Mouse (Mus musculus): ENCODE data around the gene Gm49320.
A peak's percentile ranks its signal among the peaks of the same experiment; 100 is the strongest.
"Not testable (repeated sequence)": the region's sequence is repeated elsewhere in the genome, so short reads cannot be mapped to it uniquely, and the experiment has no call there.

Gm49320 gene

GRCm38 (mm10) chr8:4226739-4227347 is 11.8 kb upstream of the Gm49320 start, which contains the start of gene Lrrc8e:
Lrrc8e (plus strand) TSS chr8:4226827.
- DNase-seq (ENCODE audit: low read depth, low spot score): no peak

DNA sequence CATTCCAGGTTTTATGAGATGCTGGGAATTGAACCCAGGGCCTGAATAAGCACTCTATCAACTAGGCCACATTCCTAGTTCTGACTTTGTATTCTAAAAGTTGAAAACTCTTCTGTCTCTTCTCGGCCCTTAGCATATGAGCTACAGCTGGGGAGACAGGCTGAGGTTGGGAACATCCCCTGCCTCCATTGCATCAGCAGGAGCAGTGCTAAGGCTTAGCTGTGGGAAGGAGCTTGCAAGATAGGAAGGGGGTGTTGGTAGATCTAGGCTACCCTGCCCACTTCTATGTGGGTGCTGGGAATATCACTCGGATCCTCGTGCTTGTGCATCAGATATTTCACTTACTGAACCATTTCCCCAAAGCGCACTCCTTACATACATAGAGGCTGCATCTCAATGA is 10.7 kb upstream of the Gm49320 start:
- no peak for DNase-seq (ENCODE audit: low read depth, low spot score)

DNA sequence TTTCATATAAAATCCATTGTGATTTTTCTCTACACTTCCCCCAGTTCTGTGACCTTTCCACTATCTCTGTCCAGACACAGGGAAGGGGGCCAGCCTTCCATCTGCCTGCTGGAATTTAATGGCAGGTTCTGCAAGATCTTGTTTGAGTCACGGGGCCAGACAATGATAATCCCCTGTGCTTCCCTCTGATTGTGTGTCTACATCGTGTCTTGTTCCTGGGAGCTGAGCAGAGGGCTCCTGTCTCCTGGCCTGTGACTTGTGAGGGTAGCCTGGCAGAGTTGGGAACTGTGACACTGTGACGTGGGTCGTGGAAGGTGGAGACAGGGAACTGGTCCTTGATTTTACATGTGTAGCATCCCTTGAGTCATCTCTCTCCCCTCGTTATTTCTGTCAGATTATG is 8.9 kb upstream of the Gm49320 start:
- DNase-seq (ENCODE audit: low read depth, low spot score): no peak

DNA sequence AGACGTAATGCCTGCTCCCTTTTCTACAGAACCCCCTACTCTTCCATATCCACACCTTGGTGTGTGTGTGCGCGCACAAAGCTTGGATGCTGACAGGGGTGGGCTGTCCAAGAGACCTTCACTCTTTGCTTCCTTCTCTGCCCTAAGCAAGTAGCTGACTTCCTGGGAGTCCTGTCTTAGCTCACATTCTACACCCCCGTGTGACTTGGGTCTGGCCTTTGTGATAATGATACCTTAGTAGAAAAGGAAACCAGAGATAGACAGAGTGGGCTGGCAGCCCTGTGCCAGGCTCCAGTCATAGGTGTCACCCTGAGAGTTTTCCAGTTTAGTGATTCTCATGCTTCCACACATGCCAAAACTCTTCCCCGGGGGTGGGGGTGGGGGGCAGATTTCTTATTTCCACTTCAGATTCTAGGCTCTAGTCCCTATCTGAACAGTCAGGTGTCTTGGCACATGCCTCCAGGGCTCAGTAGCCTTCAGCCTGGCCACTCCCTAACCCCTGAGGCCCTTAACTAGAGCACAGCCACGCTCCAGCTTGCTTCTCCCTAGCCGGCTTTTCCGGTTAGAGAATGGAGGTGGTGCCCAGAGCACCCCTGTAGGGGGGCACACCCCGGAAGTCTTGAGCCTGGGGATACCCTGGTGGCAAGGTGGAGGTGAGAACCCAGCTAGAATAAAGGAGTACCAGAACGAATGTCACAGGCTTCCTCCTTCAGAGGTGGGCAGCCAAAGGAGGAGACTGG is 7.9 kb upstream of the Gm49320 start:
- DNase-seq (ENCODE audit: low read depth, low spot score): no peak

- no peak for DNase-seq (ENCODE audit: low read depth, low spot score)
These were observed 741 bp upstream of the Gm49320 start for GRCm38 (mm10) chr8:4237814-4238433.

DNA sequence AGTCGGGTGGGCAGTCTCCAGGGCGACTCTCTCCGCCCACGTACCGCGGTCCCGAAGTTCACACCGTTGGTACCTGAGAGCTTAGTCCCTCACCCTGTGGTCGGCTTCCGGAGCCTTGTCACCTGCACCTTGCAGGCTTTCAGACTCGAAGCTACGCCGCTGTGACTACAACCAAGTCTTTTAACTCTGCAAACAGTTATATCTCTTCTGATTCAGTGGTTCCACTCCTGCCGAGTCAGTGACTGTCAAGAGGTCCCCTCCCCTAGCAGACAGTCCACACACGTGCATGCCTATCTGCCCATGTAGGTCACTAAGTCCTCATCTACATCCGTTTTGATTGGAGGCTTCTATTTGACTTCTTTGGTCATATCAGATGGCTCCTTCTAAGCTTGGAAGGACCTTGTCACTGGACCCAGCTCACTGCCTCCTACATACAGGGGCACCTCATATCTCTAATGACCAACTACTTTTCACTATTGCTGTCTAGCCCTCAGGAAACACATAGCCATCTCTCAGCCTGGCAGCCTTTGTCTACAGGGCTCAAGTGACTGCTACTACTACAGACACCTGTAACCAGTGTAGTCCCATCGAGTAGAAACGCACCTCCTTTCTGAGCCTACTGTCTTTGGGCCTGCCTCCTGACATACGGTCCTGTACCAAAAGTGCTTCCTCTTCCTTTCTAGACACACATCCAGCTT is 677 bp downstream of the Gm49320 start:
- DNase-seq (ENCODE audit: low read depth, low spot score): peak; percentile 44

- DNase-seq (ENCODE audit: low read depth, low spot score): no peak
These were observed 6.4 kb downstream of the Gm49320 start for GRCm38 (mm10) chr8:4245061-4245460.

- DNase-seq (ENCODE audit: low read depth, low spot score): no peak
These were observed 7.1 kb downstream of the Gm49320 start for GRCm38 (mm10) chr8:4245737-4246136.

- DNase-seq (ENCODE audit: low read depth, low spot score): no peak
These were observed 8.6 kb downstream of the Gm49320 start for GRCm38 (mm10) chr8:4247241-4247640.

DNA sequence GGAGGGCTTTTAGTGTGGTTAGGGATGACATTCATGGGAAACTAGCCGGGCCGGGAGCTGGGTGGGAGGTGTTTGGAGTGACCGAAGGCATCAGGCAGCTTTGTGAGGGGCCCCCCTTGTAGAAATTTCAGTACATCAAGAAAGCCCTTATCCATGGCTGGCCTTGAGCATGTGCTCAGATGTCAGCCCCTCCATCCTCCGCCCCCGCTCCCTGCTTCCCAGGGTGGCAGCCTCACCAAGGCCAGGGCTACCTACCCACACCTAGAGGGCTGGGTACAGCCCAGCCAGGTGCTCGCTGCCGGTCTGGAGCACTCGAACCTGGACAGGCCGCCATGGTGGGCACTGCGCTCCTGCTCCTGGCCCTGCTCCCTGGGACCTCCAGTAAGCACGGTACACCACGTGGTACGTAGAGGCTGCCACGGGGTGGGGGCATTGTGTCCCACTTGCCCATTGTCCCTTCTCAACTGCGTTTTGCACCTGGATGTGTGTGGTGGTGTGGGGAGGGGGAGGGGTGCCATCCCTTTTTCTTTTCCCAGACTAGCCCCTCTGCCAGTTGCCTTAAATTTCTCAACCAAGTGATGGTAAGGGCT is 9.4 kb downstream of the Gm49320 start, which contains the start of gene Tgfbr3l:
Gene Tgfbr3l (plus strand): TSS at position 264 of the 590 bp plus-strand sequence.
- DNase-seq (ENCODE audit: low read depth, low spot score): no peak

GRCm38 (mm10) chr8:4249213-4249612 is 10.5 kb downstream of the Gm49320 start:
- DNase-seq (ENCODE audit: low read depth, low spot score): no peak

DNA sequence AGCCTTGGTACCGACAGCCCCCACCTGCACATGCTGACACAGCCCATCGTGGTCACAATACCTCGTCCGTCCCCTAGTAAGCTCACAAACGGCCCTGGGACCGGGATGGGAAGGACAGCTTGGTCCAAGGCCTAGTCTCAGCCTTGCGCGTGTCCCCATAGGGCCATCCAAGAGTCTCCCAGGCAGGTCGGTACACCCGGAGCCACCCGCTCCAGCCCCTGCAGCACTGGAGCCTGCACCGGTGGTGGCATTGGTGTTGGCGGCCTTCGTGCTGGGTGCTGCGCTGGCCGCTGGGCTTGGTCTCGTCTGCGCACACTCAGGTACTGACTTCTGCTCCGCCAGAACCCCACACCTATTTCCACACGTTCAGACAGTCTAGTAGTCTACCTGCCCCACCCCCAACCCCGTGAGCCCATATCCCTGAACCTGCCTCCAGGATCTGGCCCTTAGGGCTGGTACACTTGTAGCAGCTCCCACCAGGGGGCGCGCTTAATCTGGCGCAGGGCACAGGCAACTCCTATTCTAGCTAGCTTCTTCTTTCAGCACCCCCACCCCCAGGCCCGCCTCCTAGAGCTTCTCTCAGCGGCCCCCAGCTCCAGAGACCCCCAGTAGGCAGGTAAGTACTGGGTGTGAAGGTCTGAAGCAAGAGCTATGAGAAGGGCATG is 11.8 kb downstream of the Gm49320 start:
- DNase-seq (ENCODE audit: low read depth, low spot score): peak; percentile 93

DNA sequence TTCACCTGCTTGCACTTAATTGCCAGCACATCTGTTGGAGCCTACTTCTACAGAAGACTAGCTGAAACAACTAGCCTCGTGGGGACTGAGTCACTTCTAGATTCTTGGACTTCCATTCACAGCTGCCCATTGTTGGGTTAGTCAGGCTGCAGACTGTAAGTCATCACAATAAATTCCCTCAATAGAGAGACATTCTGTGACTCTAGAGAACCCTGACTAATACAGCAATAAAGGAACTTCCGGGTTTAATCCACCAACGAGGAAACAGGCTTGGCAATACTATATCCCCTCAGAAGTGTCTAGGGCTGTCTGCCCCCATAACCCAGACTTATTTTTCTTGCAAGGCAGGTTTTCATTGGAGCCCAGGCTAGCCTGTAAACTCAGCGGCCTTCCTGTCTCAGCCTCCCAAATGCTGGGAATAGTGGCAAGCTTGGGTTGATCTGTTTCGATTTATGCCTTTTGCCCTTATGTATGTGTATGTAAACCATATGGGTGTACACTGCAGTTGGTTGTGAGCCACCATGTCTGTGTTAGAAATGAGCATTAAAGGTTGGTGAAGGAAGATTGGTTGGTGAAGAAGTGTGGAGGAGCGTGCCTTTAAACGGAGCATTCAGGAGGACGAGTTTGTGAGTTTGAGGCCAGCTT is 13.6 kb downstream of the Gm49320 start:
- DNase-seq (ENCODE audit: low read depth, low spot score): peak; percentile 87

GRCm38 (mm10) chr8:4252934-4253841 is 14.5 kb downstream of the Gm49320 start, which contains the start of gene Snapc2:
Snapc2 (plus strand) TSS chr8:4253080.
- peak; percentile 99 for DNase-seq (ENCODE audit: low read depth, low spot score)

GRCm38 (mm10) chr8:4254001-4254400 is 15.3 kb downstream of the Gm49320 start:
- peak; percentile 95 for DNase-seq (ENCODE audit: low read depth, low spot score)

GRCm38 (mm10) chr8:4255471-4255870 is 16.8 kb downstream of the Gm49320 start:
- not testable (repeated sequence) for DNase-seq (ENCODE audit: low read depth, low spot score)

DNA sequence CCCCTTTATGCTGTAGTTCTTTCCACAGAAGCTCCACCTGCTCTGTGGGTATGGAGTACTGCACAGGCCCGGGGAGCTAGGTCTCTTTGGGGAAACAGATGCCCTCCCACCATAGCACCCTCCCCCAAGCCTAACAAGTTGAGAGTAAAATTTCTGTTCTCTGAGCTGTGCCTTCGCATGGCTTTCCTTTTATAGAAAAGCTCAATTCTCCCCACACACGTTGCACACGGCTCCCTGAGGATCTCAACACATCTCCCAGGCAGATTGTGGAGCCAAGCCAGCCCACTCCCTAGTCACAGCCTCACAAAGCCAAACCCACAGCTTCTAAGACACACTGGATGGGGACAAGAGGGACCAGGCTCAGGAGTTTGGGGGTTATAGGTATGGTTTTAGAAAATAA is 18.2 kb downstream of the Gm49320 start:
- DNase-seq (ENCODE audit: low read depth, low spot score): no peak

- DNase-seq (ENCODE audit: low read depth, low spot score): no peak
These were observed 18.7 kb downstream of the Gm49320 start for GRCm38 (mm10) chr8:4257350-4257749.

- peak; percentile 89 for DNase-seq (ENCODE audit: low read depth, low spot score)
These were observed 19.6 kb downstream of the Gm49320 start for GRCm38 (mm10) chr8:4258233-4258632.

DNA sequence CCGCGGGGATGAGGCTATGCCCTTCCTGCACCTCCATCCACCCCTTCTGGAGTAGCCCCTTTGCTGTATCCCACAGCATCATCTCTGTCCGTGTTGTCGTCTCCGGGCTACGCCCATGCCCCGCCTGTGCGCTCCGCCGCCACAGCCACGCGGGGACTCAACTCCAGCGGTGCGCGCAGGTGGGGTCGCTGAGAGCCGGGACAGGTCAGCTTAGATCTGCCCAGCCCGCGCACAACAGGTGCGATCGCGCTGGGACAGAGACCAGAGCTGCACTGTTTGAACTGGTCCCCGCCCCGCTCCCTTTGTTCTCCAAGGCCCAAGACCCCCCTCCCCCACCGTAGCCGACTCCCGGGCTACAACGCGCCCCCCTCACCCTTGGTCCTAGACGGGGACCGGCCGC is 20.0 kb downstream of the Gm49320 start:
- DNase-seq (ENCODE audit: low read depth, low spot score): no peak
